Mouse (Mus musculus): ENCODE measurements at regions not wholly inside any gene's neighbourhood (a gene's known extent, or its start where the extent isn't known, plus 50 kb on each side); places are given as distances from the start of the nearest gene placed in this dataset.

GRCm38 (mm10) chr9:31611036-31611695, 146.9 kb upstream of the Tmem45b start:
- TF ChIP-seq EP300 (IDR thresholded peaks at IDR 0.05; ENCODE audit: low read depth) (no peak), CTCF (IDR thresholded peaks at IDR 0.05; ENCODE audit: low read depth) (no peak)
